Mouse (Mus musculus) yolk sac, embryonic 10.5 days (tissue): ENCODE results near the gene Vrk1.

ENCODE experiments used
- DNase-seq: peaks from one replicate; pipeline ENCODE4 v3.0.0-alpha.2; 2017; ENCODE audit warnings: low spot score

Gene Vrk1

DNA sequence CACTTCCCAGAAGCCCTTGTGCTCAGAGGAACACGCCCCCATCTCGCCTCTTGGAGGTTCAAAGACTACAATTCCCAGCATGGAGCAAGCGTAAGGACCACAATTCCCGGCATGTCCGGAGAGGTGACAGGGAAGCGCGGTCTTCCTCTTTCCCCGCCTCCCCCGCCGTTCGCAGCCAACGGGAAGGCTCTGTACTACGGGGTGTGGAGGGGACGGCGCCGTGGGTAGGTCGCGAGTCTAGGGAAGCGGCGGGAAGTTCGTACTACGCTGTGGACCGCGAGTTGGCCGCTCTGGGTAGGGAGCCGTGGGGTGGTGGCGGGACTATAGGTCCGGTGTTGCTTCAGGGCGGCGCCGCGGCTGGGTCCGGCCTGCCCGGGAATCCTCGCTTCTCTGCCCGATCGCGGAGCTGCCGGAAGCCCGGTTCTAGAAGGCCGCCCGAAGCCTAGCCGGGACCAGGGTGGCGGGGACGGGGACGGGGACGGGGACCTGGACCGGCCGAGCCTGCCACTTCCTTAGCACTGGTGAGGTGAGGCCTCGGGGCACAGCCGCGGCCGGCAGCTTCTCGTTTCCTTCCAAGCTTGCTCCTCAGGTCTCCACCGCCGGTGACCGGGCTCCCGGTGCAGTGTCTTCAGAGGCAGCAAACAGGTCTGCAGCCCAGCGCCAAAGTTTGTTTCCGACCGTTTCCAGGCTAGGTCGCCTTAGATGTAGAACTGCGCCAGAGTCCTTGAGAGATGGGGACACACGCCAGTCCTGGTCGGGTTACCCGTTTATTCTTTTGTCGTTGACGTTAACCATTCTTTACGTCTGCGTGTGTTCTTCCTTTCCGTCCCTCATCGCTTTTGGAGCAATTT lies at the start of gene Vrk1:
TSS of gene Vrk1 (plus strand) at position 164 of the 851 bp plus-strand sequence.
- DNase-seq: peak; percentile 97

DNA sequence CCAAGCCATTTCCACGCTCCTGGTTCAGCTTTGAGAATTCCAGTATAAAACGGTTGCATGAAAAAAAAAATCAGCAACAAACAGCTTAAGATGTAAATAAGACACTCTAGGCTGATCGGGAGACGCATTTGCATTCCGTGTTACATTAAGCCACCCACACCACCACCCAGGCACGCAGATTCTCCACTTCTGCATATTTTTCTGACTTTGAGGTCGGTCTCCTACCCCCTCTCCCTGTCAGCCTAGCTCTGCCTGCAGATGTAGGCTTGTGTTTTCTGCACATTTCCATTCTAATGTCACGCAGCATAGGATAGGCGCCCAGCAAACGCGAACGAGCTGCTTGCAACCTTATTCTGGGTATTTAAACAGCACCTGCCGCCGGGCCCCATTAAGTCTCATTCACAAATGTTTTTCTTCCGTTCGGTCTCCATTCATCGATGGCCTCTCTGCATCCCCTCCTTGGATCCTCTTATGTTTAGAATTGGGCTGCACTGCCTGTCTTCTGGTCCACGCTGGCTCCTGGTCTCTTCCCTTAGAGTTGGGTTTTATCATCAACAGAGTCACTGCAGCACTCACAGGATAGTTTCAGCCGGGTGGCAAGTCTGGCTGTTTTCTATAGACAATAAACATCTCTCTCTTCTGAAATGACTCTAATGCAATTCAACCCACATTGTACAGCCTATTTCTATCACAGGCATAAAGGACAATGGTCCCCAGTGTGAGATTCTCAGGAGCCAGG lies 49.3 kb upstream of the Vrk1 start:
- DNase-seq: no peak

DNA sequence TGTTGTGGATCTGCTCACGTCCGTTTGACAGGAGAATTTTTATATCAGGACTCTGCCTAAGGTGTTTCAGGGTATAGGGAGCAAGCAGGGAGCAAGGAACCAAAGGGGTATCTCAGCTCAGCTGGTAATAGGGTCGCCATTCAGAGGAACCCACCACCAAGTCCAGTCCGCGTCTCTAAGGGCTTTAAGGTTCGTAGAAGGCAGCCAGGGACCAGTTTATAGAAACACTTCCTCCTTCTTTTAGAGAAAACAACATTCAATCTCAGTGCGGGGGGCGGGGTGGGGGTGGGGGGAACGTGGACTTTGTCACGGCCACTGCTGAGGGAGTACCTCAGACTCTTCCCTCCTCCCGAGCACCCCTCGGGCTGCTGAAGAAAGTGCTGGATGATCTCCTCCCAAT lies 48.4 kb upstream of the Vrk1 start:
- DNase-seq: no peak

DNA sequence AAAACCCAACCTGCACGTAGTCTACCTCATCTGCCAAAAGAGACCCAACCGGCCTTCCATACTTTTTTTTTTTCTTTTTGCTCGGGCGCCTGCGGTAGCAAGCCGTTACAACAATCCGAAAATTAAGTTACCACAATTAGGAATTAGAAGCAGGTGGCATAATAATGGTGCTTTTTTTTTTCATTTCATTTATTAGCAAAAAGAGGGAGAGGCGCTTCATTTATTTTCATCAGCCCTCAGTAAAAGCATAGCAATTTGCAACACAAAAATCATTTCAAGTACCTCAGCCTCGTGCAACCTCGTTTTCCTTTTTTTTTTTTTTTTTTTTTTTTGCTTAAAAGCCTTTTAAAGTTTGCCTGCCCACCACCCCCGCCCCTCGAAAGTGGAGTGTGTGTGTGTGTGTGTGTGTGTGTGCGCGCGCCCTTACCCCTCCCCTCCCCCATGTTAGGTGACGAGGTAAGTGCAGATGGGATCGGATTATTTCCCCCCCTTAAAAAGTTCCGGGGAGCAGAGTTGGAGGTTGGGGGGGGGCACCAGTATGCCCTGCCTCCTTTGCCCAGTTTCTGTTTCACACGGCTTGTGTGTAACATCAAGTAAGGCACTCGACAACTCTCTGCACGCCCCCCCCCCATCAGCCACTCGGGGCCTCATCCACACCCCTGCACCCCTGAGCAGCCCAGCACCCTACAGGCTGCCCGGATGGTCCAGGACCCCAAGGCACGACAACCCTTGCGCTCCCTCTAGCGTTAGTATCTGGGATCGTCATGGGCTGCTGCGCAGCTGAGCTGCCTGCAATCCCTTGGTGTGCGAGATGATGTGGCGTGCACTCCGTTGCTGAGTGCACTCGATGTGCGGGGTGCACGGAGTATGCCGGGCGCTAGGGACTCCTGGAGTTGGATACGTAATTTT lies 47.7 kb upstream of the Vrk1 start:
- DNase-seq: peak; percentile 82

DNA sequence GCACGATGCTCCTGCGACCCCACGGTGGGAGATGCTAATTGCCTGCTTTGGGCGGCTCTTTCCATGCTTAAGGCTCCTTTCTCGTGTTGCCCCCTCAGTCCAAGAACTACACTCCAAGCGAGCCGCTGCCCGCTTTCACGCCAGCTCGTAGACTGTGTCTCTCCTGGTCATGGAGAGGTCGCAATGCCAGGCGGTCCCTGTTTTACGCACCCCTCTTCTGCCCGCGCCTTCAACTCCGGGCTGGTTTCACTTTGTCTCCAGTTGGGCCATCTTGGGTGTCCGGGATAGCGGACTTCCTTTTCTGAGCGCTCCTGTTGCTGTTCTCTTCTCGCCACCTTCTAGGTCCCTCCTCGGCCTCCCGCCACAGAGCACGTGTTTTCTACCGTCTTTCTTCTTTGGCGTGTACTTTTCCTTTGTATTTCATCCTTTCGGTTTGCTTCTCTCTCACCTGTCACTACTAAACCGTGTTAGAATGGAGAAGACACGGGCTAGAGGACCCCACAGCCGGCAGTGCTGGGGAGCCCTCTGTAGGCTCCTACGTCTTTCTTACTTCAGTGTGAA lies 46.9 kb upstream of the Vrk1 start:
- no peak for DNase-seq

DNA sequence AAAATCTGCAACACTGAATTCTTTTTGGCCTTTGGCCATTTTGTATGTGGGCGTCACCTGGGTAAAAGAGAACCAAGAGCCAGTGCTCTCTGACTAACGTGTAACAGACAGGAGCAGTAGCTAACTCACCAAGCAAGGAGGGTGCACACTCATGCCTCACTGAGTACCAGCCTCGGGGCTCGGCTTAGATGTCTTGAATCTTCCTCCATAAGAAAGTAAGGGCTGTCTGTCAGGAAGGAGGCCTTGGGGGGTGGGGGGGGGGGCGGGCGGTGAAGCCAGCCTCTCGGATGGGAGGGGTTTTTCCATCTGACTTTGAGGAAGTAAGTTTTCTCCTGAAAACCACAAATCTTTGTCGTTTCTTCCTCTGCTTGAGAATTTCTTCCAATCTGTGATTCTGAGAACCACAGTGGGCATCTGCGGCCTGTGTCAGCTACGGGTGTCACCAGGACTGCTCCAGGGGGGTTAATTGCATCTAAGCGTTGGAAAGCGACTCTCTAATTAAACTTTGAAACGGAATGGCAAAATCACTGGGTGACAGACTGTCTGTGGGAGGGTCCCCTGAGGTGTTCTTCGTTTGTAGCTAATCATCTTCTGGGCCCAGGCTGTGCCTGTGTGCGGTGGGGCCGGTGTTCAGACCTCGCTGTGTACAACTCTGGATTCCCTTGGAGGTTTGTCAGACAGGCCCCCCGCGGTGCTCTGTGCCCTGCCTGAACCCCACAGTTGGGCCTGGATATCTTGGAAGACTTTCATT lies 43.0 kb upstream of the Vrk1 start:
- no peak for DNase-seq

DNA sequence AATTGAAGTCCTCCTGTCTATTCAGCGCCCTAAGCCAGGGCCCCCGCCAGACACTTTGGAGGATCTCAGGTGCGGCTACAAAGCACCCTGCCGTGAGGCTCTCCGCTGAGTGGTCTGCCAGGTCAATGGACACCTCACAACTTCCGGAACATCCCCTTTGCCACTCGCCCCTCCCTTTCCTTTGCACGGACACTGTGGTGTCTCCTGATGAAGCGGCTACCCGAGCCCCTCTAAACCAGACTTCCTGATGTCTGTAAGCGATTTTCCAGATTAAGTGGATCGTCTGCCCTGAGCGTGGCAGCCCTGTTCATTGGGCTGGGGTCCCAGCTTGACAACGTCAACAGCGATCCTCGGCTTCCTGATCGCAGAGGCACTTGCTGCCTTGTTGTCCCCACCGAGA lies 42.2 kb upstream of the Vrk1 start:
- DNase-seq: peak; percentile 21

DNA sequence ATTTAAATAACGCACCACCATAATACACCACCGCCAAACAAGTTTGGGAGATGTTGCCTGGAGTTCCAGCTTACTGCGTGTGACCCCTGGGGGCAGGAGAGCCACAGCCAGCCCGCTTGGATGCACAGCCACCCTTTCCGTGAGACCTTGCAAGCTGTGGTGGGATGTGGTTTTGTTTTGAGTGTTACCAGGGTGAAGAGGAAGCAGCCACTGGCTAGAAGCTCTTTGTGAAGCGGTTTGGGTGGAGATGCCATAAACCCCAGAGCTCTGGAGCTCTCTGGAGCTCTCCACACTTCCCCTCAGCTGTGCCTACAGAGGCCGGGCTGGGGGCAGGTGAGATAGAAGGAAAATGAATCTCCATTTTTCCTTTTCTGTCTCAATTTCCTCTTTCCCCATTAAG lies 38.8 kb upstream of the Vrk1 start:
- no peak for DNase-seq

DNA sequence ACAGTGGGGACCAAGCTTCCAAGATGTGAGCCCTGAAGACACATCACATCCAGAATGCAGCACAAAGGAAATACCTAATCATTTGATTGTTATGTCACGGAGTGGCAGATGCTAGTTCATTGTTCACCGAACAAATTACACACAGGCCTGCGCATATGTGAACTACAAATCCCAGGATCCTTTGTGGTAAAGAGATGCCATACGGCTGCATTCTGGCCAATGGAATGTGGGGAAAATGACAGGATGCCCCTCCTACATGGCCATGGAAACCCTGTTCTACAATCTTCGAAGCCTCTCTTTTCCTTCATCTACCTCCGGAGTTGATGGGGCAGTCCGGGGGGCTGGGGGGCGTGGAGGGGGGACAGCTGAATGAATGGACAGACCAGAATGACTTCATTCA lies 37.4 kb upstream of the Vrk1 start:
- DNase-seq: no peak

DNA sequence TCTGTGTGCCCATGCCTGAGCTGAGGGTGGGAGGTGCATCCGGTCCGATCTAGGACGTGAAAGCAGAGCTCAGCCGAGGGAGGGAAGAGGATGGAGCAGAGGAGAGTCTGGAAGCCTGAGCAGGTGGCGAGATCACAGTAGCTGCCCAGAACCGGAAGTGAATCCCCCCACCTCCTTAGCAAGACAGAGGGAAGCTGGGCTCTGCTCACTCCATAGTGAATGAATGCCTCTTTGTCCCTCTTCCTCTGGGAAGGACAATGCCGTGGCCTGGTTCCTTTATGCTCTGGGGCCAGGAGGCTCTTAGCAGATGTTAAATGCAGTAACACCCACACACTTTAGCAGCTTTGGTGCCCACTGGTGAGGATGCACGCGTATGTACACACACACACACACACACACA lies 36.3 kb upstream of the Vrk1 start:
- DNase-seq: no peak

DNA sequence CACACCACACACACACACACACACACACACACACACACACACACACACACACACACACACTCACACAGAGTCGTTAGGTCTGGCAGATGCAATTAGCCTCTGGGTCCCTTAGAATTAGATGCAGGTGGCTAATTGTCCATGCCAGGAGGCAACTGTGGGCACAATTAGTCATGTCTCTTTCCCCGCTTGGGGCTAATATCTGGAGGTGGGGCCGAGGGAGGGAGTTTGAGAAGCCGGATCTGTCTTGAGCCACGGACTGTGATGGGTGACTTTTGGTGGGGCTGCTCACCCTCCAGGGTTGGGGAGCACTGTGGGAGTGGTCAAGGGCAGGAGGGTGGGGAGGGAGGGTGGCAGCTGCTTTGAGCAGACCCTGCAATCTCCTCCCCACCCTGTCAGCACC lies 35.9 kb upstream of the Vrk1 start:
- DNase-seq: no peak

DNA sequence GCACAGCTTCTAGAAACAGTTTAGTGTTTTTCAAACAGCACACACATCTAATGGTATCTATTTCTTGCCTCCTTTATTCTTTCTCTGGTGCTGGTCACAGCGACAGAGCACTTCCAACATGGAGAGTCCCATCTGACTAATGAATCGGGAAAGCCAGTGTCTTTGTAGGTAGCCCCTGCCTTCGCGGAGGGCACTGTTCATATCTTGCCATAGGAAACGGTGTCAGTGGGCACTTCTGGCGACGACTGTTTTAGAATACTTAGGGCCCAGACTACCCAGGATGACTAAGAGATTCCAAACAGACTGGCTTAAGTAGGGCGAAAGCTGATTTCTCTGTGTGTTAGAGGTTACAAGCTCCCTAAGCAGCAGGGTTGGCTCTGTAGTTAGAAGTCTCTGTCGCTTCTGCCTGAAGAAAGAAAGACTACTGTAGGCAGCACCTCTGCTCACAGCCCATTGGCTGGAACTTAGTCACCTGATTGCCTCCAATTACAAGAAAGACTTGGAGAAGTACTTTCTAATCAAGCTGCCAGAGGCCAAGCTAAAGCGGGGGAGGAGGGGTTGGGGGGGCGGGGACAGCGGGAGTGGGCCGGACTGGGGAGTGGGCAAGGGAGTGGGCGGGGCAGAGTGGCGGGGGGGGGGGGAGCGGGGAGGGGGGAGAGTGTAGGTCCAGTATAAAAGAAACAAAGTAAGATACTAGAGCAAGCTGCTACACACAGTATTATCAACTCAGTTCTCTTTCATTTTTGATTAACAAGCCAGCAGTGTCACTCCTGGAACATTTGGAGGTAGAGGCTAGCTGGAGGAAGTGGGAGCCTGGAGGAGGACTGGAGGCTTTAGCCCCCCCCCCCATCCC lies 28.7 kb upstream of the Vrk1 start:
- DNase-seq: peak; percentile 55

DNA sequence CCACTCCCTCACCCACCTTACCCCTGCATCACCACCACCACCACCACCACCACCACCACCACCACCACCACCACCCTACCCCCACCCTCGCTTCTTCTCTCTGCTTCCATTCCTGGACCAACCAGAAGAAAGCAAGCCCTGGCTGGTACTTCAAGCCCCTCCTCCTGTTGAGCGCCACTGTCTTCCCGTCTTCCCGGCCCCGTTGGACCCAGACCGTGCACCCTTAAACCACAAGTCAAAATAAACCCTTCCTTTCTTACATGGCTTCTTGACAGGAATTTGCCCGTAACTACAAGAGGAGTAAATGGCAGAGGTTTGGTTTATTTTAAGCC lies 28.1 kb upstream of the Vrk1 start:
- DNase-seq: no peak

DNA sequence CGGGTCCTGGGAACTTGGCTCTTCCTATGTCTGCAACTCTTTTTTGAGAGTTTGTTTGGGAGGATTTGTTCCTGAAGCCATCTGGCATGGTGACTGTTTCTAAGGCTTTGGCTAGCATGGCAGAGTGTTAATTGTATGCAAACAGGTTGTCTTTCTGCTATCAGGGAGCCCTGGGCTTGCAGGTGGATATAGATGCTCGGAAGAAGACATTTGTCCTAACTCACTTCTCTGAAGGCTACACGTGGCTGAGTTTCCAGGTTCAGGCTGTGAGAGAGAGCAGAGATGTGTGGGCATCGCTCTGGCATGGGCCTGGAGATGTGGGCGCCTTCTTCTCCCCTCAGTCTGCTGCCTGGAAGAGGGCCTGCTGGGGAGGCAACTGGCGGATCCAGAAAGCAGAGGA lies 27.4 kb upstream of the Vrk1 start:
- no peak for DNase-seq

DNA sequence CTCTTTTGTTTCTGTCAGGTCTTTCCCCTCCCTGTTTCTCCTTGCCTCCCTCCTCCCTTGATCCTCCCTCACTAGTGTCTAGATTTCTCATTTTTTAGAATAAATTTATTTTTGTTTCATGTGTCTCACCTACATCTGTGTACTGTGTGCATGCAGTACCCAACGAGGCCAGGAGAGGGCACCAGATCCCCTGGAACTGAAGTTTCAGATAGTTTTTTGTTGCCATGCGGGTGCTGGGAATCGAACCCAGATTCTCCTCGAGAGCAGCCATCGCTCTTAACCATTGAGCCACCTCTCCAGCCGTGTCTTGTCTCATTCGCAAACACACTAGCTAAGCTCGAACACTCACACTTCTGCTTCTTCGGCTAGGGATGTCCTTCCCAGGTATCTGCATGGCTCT lies 26.5 kb upstream of the Vrk1 start:
- DNase-seq: no peak

DNA sequence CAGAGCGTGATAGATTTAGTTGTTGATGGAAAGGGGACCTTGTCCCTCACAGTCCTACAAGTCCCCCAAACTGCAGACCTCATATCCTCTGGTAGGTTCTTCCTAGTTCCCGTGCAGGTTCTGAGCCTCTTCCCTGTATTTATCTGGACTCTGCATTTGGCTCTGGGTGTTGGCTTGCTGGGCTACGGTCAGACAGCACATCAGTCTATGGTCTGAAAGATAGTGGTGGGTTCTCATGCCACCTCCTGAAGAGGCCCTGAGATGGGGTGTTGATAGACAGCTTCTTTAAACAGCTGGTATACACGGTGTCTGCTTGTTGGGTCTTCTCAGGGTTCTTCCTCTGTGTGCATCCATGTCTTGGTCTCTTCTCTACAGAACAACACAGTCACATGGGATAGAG lies 21.6 kb upstream of the Vrk1 start:
- no peak for DNase-seq

DNA sequence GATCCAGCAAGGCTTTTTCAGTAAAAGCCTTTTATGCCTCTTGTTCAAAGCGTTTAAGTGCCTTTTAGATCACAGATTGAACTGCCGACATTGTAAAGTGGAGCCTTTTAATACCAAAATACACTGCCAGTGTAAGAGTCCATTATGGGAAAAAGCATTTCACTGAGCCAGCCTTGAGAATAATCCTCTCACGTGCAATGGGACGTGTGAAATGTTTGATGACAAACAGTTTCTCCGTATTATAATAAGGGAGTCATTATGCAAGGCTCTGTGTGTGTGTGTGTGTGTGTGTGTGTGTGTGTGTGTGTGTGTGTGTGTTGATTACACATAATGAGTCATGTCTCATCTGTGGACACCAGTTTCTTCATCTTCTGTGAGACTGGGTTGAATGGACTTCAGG lies 17.3 kb upstream of the Vrk1 start:
- DNase-seq: no peak

DNA sequence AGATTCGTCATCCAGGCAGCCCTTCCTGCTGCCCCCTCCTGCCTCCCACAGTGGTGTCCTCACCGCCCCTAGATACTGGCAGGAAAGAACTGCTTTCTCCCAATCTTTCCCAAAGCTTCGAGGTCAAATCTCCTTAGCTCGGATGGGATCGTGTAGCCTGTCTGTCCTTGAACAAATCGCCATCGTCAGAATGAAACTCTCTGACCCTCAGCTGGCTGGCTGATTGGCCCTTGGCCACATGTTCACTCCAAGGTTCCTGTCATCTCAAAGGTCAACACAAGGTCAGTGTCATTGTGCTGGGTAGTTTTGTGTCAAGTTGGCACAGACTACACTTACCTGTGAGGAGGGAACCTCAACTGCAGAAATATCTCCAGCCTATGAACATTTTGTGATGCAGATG lies 16.7 kb upstream of the Vrk1 start:
- DNase-seq: no peak

DNA sequence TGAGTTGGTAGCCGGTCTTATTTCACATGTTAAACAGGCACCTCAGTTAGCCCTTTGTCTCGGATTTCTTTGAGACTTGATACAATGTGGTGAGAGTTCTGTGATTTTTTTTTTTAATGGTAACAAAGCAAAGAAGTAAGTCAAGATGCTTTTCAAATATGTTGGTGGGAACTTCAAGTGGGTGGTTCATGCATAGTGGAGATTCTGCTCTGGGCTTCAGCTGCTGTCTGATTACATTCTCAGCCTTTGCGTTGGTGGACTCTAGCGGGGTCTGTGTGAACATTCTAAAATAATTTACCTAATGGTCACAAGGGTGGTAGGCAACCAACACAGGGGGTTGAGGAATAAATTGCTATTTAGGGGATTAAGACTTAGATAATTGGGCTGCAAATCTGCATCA lies 14.1 kb upstream of the Vrk1 start:
- no peak for DNase-seq

DNA sequence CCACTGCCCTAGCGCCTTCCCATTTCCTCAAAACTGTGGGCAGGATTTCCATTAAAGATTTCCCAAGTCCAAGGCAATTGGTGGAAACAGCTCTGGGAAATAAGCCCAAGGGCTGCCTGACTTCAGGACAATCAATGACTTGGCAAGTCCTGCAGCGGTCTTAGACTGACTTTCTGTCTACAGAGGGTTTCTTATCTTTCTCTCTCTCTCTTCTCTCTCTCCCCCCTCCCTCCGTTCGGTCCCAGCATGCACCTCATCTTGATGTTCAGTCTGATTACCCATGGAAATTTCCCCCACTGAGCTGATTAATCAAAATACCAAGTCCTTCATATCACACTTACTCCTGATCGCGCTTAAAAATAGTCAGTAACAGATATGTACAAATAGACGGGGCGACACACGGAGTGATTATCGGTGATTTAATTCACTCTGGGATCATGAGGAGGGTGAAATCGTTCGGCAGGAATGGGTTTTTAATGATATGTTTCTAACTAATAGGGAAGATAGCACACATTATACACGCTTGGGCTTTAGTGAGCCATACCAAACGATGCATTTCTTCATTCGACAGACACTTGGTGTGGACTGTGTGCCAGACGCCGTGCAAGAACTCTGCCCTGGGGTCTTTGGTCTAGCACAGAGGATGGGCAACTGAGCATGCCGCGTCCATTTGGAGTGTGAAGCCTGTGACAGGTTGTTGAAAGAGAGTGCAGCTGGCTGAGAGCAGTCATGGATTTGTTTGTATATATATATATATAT lies 12.8 kb upstream of the Vrk1 start:
- DNase-seq: no peak
